Mouse (Mus musculus): Measurements from ENCODE around the gene Arl5c. TPM values are rescaled to one million over a fixed set of nuclear protein-coding genes. Genes with fewer than 3 reads are reported as not detected.
A peak's percentile ranks its signal among the peaks of the same experiment; 100 is the strongest.

The Arl5c gene
- polyA plus RNA-seq, 1 experiment from 2014 or later = 6.8 TPM

DNA sequence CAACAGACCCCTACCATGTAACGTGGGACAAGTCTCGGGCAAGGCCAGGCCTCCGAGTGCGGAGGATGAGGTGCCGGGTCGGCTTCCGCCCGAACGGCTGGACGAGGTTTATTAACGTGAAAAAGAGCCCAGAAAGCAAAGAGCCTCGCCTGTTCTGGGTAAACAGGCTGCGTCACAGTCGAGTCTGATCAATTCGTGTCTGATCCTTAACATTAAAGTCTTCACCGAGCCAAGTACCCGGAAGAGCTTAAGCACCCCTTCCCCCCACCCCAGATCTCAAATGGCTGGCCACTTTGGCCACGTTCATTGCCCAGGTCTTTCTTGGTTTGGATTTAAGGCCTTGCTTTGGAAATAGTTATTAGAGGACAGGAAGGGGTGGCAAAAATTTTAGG lies 31.3 kb upstream of the Arl5c start:
- ATAC-seq (ENCODE audit: low FRiP score, low read depth) = no peak; the same call in 1 of the 2 replicates
- Histone ChIP-seq H3K9ac (peak overlapping the region; percentile 99), H3K4me1 (peaks cover 18% of the 10 kb centered on the region; the same call in 1 of the 2 replicates), H3K27me3 (replicated peaks) (no peaks in the 10 kb centered on the region), H3K36me3 (peaks cover 33% of the 10 kb centered on the region), H3K27ac (peak overlapping the region; percentile 43; the same call in 1 of the 2 replicates), H3K4me2 (replicated peaks) (peak overlapping the region; percentile 75), H3K9me3 (no peaks in the 10 kb centered on the region), H3K4me3 (peak overlapping the region; percentile 100)
- WGBS = under 1% methylated on average over 18 of the region's 18 CpGs

DNA sequence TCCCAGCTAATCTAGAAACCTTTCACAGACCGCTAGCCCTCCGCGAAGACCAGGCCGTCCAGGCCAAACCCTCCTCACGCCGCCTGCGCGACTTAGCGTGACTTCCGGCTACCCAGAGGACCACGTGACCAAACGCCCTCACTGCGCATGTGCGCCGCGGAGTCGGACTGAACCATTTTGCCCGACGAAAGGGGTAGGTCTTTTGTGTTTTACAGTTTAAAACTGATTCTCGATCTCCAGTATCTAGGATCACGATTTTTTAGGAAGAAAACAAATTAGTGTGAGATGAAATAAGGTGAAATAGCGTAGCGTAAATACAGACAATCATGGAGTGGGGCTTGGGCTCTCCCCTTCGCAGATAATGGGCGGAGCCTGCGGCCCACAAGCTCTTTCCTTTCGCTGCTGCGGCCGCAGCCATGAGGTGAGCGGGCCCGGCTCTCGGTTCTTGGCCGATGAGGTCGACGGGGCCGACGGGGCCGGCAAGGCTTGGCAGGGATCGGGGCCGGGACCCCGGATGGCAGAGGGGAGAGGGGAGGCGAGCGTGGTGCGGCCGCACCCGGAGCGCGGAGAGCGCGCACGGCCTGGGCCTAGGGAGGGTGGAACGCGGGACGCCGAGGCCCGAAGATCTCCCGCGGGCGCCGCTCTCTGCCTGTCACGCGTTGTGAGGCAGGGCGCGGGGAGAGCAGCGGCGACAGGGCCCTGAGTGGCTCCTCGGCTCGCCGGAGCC lies 30.8 kb upstream of the Arl5c start, which contains the start of gene Rpl19:
Gene Rpl19, plus strand, starts transcription at position 141 of the 727 bp plus-strand sequence.
- whole genome bisulfite sequencing = under 1% methylated on average over 69 of the region's 69 CpGs
- H3K9me3 ChIP-seq = no peaks in the 10 kb centered on the region
- peak within 1 kb of the TSS; percentile 99 for H3K9ac ChIP-seq
- peaks cover 33% of the 10 kb centered on the region for H3K36me3 ChIP-seq
- peak within 1 kb of the TSS; percentile 78; the same call in 1 of the 2 replicates for H3K27ac ChIP-seq
- H3K4me1 ChIP-seq = peaks cover 20% of the 10 kb centered on the region
- peak within 1 kb of the TSS; percentile 75 for H3K4me2 ChIP-seq (replicated peaks)
- peak; percentile 54; the same call in 1 of the 2 replicates for ATAC-seq (ENCODE audit: low FRiP score, low read depth)
- H3K27me3 ChIP-seq (replicated peaks) = no peaks in the 10 kb centered on the region
- H3K4me3 ChIP-seq = peak within 1 kb of the TSS; percentile 100

DNA sequence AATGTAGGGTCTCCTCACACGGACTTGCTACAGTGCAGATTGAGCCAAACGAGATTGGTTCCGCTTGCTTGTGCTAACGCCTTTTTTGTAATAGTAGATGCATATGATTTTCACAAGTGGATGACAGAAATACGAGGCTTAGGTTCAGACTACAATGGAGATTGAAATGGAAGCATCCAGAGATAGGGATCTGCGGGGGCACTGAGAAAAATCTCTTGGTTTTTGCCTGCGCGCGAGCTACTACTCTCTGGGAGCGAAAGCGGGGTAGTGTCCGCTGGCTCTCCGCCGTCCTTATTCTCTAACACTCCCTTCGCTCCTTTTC lies 30.2 kb upstream of the Arl5c start:
- no peak for ATAC-seq (ENCODE audit: low FRiP score, low read depth)
- H3K9ac ChIP-seq = peak overlapping the region; percentile 99
- 6% methylated on average over 15 of the region's 15 CpGs for WGBS
- peak overlapping the region; percentile 100 for H3K4me3 ChIP-seq
- H3K4me1 ChIP-seq = peaks cover 26% of the 10 kb centered on the region
- H3K27me3 ChIP-seq (replicated peaks) = no peaks in the 10 kb centered on the region
- H3K36me3 ChIP-seq = peaks cover 31% of the 10 kb centered on the region
- H3K9me3 ChIP-seq = no peaks in the 10 kb centered on the region
- H3K27ac ChIP-seq = peak overlapping the region; percentile 78; the same call in 1 of the 2 replicates
- H3K4me2 ChIP-seq (replicated peaks) = peak overlapping the region; percentile 75

DNA sequence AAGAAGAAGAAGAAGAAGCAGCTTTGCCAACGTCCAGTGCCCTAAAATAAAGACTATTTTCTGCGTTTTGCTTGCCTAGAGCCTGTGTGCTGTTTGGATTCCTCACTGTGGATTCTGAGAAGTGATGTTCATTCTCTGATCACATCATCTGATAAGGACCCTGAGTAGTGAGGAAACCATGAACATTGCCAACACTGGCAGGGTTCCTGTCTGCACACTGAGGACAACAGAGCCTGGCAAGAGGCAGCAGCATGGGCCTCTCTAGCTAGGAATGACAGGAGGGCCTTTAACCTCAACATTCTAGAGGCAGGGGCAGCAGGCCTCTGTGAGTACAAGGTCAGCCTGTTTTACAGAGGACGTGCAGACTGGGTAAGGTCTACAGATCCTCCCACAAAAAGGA lies 28.5 kb upstream of the Arl5c start:
- WGBS = 91% methylated on average over 3 of the region's 3 CpGs
- Histone ChIP-seq H3K4me3 (no peak overlapping the region), H3K27ac (no peak overlapping the region), H3K36me3 (peaks cover 14% of the 10 kb centered on the region), H3K9ac (no peak overlapping the region), H3K4me1 (peaks cover 43% of the 10 kb centered on the region), H3K9me3 (no peaks in the 10 kb centered on the region), H3K4me2 (replicated peaks) (no peak overlapping the region), H3K27me3 (replicated peaks) (no peaks in the 10 kb centered on the region)
- ATAC-seq (ENCODE audit: low FRiP score, low read depth) = no peak

DNA sequence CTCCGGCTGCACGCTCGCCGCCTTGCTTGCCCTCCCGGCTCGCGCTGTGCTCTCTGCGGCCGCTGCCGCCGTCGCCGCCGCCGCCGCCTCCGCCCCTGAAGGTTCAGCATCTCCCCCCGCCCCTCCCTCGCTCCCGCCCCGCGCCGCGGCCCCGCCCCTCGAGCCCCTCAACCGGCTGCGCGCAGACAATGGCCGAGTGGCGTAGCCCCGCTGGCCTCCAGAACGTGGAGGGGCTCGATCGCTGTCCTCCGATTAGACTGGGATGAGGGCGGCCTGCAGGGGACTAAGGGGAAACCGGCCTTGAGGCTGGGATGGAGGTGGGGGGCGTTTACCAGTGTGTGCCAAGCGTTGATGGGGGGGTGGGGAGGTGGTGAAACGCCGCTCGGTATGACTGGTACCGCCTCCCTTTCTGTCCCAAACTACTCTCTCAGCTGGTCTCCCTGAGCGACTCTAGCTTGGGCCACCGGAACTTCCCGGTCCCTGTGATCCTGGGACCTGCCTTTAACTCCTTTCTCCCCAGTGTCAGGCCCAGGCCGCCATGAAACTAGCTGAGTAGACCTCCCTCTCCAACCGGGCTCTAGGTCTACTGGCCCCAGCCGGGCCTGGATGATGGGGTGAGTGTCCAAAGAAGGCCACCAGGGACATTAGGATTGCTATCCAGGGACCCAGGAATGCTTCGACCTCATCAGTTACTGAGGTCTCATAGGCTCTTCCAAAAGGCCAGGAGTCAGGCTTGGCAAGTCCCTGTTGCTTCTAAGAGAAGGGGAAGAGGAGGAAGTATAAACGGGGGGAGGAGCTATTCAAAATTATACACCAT lies 26.8 kb upstream of the Arl5c start, which contains the start of gene Cacnb1:
Gene Cacnb1, minus strand, starts transcription at position 480 of the 817 bp plus-strand sequence.
- Histone ChIP-seq H3K9me3 (no peaks in the 10 kb centered on the region), H3K4me2 (replicated peaks) (peak within 1 kb of the TSS; percentile 82), H3K4me1 (peaks cover 56% of the 10 kb centered on the region), H3K27me3 (replicated peaks) (no peaks in the 10 kb centered on the region), H3K27ac (peak within 1 kb of the TSS; percentile 88), H3K4me3 (peak within 1 kb of the TSS; percentile 86), H3K36me3 (peaks cover 7% of the 10 kb centered on the region), H3K9ac (peak within 1 kb of the TSS; percentile 88)
- peak; percentile 46 for ATAC-seq (ENCODE audit: low FRiP score, low read depth)
- under 1% methylated on average over 51 of the region's 52 CpGs for WGBS

DNA sequence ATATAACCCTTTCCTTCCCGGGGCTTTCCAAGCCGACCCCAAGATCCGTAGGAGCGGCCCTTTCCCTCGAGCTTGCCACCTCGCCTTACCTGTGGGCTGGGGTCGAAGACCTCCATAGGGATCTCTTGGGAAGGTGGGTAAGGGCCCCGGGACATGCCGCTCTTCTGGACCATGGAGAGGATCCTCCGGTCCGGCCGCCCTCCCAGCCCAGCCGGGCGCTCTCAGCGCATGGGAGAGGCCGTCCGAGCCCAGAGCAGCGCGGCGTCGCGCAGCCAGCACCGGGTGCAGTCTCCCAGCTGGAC lies 26.2 kb upstream of the Arl5c start:
- Histone ChIP-seq H3K4me3 (peak overlapping the region; percentile 86), H3K4me2 (replicated peaks) (peak overlapping the region; percentile 82), H3K9ac (peak overlapping the region; percentile 88), H3K9me3 (no peaks in the 10 kb centered on the region), H3K27me3 (replicated peaks) (no peaks in the 10 kb centered on the region), H3K4me1 (peaks cover 53% of the 10 kb centered on the region), H3K27ac (peak overlapping the region; percentile 88), H3K36me3 (peaks cover 12% of the 10 kb centered on the region)
- no peak; the same call in none of the 2 replicates for ATAC-seq (ENCODE audit: low FRiP score, low read depth)
- WGBS = under 1% methylated on average over 23 of the region's 23 CpGs

- H3K4me3 ChIP-seq = peak overlapping the region; percentile 86
- H3K9me3 ChIP-seq = no peaks in the 10 kb centered on the region
- H3K4me2 ChIP-seq (replicated peaks) = peak overlapping the region; percentile 82
- H3K27ac ChIP-seq = peak overlapping the region; percentile 88
- peak; percentile 11 for ATAC-seq (ENCODE audit: low FRiP score, low read depth)
- H3K4me1 ChIP-seq = peaks cover 53% of the 10 kb centered on the region
- H3K36me3 ChIP-seq = peaks cover 17% of the 10 kb centered on the region
- H3K27me3 ChIP-seq (replicated peaks) = no peaks in the 10 kb centered on the region
- peak overlapping the region; percentile 88 for H3K9ac ChIP-seq
- WGBS = 4% methylated on average over 34 of the region's 34 CpGs
Observed at GRCm38 (mm10) chr11:98021565-98022252, 25.7 kb upstream of the Arl5c start.

DNA sequence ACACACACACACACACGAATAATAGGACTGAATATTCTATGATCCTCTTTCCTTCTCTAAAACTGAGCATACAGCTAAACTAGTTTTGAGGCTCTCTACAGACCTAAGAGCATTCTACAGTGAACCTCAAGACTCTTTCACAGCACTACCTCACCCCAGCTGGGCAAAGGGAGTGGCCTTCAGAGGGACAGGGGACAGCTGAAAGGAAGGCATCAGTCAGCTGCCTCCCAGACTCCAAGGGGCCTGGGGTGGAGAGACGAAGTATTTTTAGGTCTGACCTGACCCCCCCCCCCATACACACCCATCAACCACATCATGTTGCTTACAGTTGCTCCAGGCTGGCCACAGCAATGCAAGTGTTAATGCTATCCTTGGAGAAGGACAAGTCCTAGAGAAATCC lies 25.1 kb upstream of the Arl5c start:
- H3K9me3 ChIP-seq = no peaks in the 10 kb centered on the region
- no peak for ATAC-seq (ENCODE audit: low FRiP score, low read depth)
- peak overlapping the region; percentile 82 for H3K4me2 ChIP-seq (replicated peaks)
- H3K4me1 ChIP-seq = peaks cover 52% of the 10 kb centered on the region
- H3K4me3 ChIP-seq = peak overlapping the region; percentile 86
- H3K27ac ChIP-seq = no peak overlapping the region
- peak overlapping the region; percentile 88 for H3K9ac ChIP-seq
- 64% methylated on average over 2 of the region's 2 CpGs for WGBS
- peaks cover 23% of the 10 kb centered on the region for H3K36me3 ChIP-seq
- no peaks in the 10 kb centered on the region for H3K27me3 ChIP-seq (replicated peaks)

GRCm38 (mm10) chr11:98020710-98021109 lies 24.7 kb upstream of the Arl5c start:
- Histone ChIP-seq H3K27ac (no peak overlapping the region), H3K9ac (peak overlapping the region; percentile 88), H3K36me3 (peaks cover 27% of the 10 kb centered on the region), H3K4me2 (replicated peaks) (peak overlapping the region; percentile 82), H3K4me1 (peaks cover 48% of the 10 kb centered on the region), H3K9me3 (no peaks in the 10 kb centered on the region), H3K4me3 (peak overlapping the region; percentile 86; the same call in 1 of the 2 replicates), H3K27me3 (replicated peaks) (no peaks in the 10 kb centered on the region)
- no peak for ATAC-seq (ENCODE audit: low FRiP score, low read depth)
- 79% methylated on average over 1 of the region's 1 CpGs for WGBS

GRCm38 (mm10) chr11:98019883-98020610 lies 24.1 kb upstream of the Arl5c start:
- 38% methylated on average over 8 of the region's 8 CpGs for whole genome bisulfite sequencing
- H3K9ac ChIP-seq = peak overlapping the region; percentile 88
- peaks cover 46% of the 10 kb centered on the region for H3K4me1 ChIP-seq
- peak overlapping the region; percentile 3; the same call in 1 of the 2 replicates for H3K4me3 ChIP-seq
- H3K27ac ChIP-seq = peak overlapping the region; percentile 21; the same call in 1 of the 2 replicates
- peaks cover 34% of the 10 kb centered on the region for H3K36me3 ChIP-seq
- peak overlapping the region; percentile 82 for H3K4me2 ChIP-seq (replicated peaks)
- no peaks in the 10 kb centered on the region for H3K9me3 ChIP-seq
- no peaks in the 10 kb centered on the region for H3K27me3 ChIP-seq (replicated peaks)
- ATAC-seq (ENCODE audit: low FRiP score, low read depth) = no peak

DNA sequence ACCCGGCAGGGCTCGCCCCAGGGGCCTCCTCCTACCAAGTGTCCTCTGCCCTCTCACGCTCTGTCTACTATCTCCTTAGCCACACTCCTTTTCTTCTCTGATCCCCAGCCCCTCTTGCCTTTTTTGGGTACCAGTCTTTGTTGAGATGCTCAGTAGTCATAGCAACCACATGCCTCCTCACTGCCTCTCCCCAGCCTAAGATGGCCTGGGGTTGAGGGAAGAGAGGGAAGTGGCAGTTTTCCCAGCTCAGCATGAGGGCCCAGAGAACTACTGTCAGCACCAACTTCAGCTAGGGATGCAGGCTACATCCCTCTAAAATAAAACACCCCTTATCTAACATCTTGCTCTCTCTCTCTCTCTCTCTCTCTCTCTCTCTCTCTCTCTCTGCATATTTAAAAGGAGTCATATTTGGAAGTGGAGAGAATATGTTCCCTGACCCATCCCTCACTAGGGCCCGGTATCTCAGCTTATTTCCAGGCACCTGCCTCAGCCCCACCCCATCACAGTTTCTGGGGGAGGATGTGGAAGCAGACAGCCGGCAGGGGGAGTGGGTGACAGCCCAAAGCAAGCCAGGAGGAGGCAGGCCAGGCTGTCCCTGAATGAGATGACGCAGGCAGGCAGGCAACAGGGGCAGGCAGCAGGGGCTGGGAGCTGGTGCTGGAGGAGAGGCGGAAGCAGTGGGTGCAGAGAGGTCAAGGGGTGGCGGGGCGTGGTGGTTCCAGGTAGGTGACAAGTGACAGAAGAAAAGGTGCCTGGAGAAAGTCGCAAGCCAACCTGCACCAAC lies 23.1 kb upstream of the Arl5c start:
- peaks cover 43% of the 10 kb centered on the region for H3K36me3 ChIP-seq
- no peak overlapping the region for H3K27ac ChIP-seq
- H3K9me3 ChIP-seq = no peaks in the 10 kb centered on the region
- peak overlapping the region; percentile 82 for H3K4me2 ChIP-seq (replicated peaks)
- H3K4me3 ChIP-seq = no peak overlapping the region
- 34% methylated on average over 10 of the region's 10 CpGs for WGBS
- peaks cover 46% of the 10 kb centered on the region for H3K4me1 ChIP-seq
- no peak for ATAC-seq (ENCODE audit: low FRiP score, low read depth)
- no peaks in the 10 kb centered on the region for H3K27me3 ChIP-seq (replicated peaks)
- H3K9ac ChIP-seq = peak overlapping the region; percentile 6; the same call in 1 of the 2 replicates
